Mouse (Mus musculus) heart, postnatal 10 days (tissue): ENCODE data around the gene Actn4. TPM values are rescaled to one million over a fixed set of nuclear protein-coding genes. Genes with fewer than 3 reads are reported as not detected.
A peak's percentile ranks its signal among the peaks of the same experiment; 100 is the strongest.

Source experiments
- DNase-seq, 2 experiments: peaks; one replicate each; pipeline ENCODE4 v3.0.0; 2021
- intact Hi-C: fragments of 180-260 bp; cut with DNase I; formaldehyde crosslinking; loops from one replicate; pipeline ENCODE4 v1.15.1; 2025
- total RNA-seq, 2 experiments: library from RNA; stranded (reverse); gene quantifications; 2 replicates each; pipeline ENCODE4 v1.2.3; 2021

Actn4 gene
- total RNA-seq, 2 experiments from 2014 or later, result 173 to 174 TPM

DNA sequence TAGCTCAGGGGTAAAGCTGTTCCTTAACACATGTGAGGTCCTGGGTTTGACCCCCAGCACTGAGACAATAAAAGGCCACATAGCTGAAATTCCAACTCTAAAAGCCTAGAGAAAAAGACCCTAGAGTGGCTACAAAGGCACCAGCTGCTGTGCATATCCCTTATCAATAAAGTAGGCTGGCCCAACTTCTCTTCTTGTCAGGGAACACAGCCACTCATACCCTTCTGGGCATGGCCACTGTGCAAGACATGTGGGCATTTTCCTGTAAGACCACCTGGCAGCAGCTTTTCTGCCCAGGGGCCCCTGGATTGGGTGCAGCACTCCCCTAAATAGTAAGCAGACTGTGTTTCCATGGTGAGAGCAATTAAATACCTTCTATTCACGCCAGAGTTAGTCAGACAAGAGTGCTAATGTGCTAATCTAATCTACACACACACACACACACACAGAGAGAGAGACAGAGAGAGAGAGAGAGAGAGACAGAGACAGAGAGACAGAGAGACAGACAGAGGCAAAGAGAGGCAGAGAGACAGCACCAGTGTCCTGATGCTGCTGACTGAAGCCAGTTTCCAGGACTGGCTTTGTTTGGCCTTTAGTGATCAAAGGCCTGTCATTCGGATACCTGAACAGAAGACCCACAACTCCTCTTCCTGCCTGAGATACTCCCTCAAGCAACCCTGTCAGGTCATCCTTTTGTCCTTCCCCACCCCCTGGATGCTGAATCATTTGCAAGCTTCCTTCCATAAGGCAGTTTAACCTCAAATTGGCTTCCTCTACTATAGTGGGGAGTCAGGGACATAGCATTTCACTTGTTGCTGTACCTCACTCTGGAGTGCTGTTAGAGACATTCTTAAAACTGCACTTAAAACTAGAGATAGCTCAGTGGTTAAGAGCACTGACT is 8.4 kb downstream of the Actn4 start:
- no peak for DNase-seq
- intact Hi-C loops, result loop anchor here (10.0 kb wide), 1 partner anchor 579 kb away; the partner anchor contains the start of gene Plekhg2

GRCm38 (mm10) chr7:28952786-28953185 is 9.4 kb downstream of the Actn4 start:
- DNase-seq, result no peak
- intact Hi-C loops, result loop anchor here (10.0 kb wide), 1 partner anchor 578 kb away; the partner anchor contains the start of gene Plekhg2

DNA sequence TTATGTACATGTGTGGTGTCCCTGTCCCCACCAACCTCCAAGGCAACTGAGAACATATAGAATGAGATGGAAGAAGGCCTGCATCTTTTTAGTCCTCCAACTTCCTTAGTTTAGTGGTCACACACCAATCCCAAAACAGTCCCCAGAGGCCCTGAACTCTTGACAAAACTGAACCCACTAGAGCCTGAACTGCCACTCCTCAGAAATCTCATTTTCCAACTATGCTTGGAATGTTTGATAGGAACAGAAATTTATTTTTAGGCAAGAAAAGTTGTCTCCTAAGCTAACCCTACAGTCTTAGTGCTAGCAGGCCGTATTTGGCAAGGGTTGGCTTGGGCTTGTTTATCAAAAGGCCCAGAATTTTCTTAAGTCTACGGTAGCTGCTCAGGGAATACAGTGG is 10.4 kb downstream of the Actn4 start:
- no peak for DNase-seq
- intact Hi-C loops, result loop anchor here (10.0 kb wide), 1 partner anchor 577 kb away; the partner anchor contains the start of gene Plekhg2

GRCm38 (mm10) chr7:28950346-28951037 is 11.6 kb downstream of the Actn4 start:
- intact Hi-C loops, result loop anchor here (10.0 kb wide), 1 partner anchor 576 kb away; the partner anchor contains the start of gene Plekhg2
- DNase-seq, result no peak

- no peak for DNase-seq
- intact Hi-C loops, result no loop called here
Measured at GRCm38 (mm10) chr7:28949298-28949697, 12.8 kb downstream of the Actn4 start.

DNA sequence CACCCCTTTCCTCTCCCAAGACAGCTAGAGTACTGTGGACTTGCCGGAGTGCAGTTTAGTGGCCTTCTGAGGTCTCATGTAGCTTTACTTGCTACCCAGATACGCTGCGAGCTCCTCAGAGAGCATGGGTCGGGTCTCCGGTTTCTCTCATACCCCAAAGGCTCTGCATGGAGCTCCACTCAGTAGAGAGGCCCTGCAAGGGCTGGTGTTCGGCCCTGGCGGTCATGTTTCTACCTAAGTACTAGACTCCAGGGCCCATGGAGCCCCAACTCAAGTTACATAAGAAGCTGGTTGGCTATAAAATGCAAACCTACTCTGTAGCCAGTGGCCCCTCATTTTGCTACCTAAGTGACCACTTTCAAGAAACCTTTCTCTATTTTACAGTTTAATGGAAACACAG is 13.4 kb downstream of the Actn4 start:
- intact Hi-C loops, result no loop called here
- DNase-seq, result no peak

GRCm38 (mm10) chr7:28946271-28946610 is 15.9 kb downstream of the Actn4 start:
- DNase-seq, result no peak
- intact Hi-C loops, result no loop called here

- DNase-seq, result peak in 1 of 2 experiments; percentile 49
- intact Hi-C loops, result no loop called here
Measured at GRCm38 (mm10) chr7:28945416-28946270, 16.5 kb downstream of the Actn4 start.

- no peak for DNase-seq
- intact Hi-C loops, result no loop called here
Measured at GRCm38 (mm10) chr7:28944756-28945415, 17.3 kb downstream of the Actn4 start.

- no peak for DNase-seq
- intact Hi-C loops, result loop anchor here (1.0 kb wide), 1 partner anchor 18 kb away; no protein-coding TSS in a partner anchor
Measured at GRCm38 (mm10) chr7:28943451-28944180, 18.5 kb downstream of the Actn4 start.

GRCm38 (mm10) chr7:28941542-28941941 is 20.6 kb downstream of the Actn4 start:
- DNase-seq, result no peak
- intact Hi-C loops, result no loop called here

DNA sequence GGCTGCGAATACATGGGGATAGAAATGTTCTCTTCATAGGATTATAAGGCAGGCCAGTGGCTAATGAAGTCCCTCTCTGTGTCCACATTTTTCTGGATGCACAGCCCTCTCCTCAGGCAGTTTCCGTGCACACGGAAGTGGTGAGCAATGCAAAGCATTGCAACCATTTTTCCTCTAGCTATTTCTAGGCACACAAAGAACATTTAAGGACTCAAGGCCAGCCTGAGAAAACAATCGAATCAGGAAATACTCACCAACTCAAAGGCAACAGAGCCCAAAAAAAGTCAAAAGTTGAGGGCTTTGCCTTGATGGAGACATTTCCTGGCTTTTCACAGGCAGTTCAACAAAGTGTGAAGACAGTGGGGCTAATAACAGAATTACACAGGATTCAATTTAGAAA is 21.0 kb downstream of the Actn4 start:
- DNase-seq, result no peak
- intact Hi-C loops, result no loop called here

- intact Hi-C loops, result loop anchor here (5.0 kb wide), 1 partner anchor 33 kb away; no protein-coding TSS in a partner anchor
- no peak for DNase-seq
Measured at GRCm38 (mm10) chr7:28939418-28940183, 22.5 kb downstream of the Actn4 start.

DNA sequence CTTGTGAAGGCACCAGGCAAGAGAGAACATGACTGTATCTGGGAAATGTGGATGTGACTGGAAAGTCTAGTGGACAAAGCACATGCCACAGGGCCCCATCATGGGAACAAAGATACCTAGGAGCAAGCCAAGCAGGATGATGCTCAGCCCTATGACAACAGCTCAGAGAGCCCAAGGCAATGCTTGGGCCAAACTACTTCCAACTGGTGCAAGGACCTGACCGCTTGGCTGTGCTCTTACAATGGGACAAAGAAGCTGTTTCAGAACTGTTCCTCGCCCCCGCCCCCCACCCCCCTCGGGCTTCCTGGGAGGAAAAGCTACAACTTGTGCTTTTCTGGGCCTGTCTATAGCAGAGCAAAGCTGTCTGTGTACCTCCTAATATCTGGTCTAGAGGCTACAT is 23.5 kb downstream of the Actn4 start:
- DNase-seq, result no peak
- intact Hi-C loops, result loop anchor here (5.0 kb wide), 1 partner anchor 34 kb away; no protein-coding TSS in a partner anchor

GRCm38 (mm10) chr7:28936787-28937186 is 25.4 kb downstream of the Actn4 start:
- no peak for DNase-seq
- intact Hi-C loops, result loop anchor here (5.0 kb wide), 1 partner anchor 36 kb away; no protein-coding TSS in a partner anchor

DNA sequence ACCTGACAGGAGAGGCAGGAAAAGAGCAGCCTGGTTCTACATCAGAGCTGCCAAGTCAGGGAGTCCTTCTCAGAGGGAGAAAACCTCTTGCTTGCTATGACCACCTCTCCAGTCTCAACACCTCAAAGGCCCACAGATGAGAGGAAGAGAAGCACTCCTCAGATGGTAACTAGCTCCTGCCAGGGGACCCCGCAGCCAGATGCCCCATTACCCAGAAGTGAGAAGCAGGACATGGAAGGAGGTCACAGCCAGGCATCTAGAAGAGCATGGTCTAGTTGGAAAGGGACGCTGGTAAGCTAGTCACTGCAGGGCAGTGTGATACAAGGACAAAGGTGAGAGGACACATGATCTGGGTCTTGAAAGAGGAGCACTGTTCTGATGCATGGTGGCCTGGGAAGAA is 28.3 kb downstream of the Actn4 start:
- intact Hi-C loops, result no loop called here

DNA sequence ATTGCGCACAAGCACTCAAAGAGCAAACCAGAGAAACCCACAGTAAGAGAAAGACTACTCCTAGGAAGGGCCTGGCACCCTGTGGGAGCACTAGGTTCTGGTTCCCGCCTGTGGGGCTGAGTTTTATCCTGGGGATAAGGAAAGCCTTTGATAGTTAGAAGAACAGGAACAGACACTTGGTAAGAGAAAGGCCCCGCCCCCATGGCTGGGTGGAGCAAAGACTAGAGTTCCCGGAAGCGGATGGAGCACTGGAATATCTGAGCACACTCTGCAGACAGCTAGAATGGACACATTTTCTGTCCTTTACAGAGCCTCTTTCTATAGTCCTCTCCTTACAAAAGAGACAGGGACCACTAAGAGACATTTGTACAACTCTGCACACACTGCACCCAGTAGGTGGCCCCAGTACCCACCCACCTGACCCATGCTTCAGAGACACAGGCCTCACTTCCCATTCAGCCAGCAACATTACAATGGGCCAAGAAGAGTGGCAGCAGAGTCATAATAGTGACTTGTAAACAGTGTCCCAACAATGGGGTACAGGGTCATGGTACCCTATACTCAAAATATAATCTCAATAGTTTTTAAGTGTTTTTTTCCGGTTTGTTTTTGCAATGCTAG is 29.6 kb downstream of the Actn4 start:
- intact Hi-C loops, result no loop called here
- no peak for DNase-seq

More for the DNA sequence above, 28.3 kb downstream of the Actn4 start:
- no peak for DNase-seq

DNA sequence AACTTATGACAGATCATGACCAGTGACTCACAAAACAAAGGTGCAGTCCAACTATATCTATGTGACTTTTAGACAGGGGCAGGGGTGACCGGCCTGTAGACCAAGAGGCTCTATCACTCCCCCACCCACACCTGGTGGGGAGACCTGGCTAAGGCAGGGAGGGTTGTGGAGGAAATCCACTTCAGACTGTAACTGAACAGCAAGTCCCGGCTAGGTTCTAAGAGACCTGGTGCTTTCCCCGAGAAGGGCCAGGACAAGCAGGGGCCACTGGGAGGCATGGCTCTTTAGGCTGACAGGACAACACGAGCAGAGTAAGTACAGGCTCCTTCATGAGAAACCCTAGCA is 30.5 kb downstream of the Actn4 start:
- intact Hi-C loops, result no loop called here
- DNase-seq, result no peak
